Mouse (Mus musculus) limb, embryonic 13.5 days (tissue): Measurements from ENCODE around the gene Rps19bp1. TPM values are rescaled to one million over a fixed set of nuclear protein-coding genes. Genes with fewer than 3 reads are reported as not detected.
A peak's percentile ranks its signal among the peaks of the same experiment; 100 is the strongest.

Experiments
- ATAC-seq: fragments of 200-750 bp; cut with Nextera tagmentation; 2 replicates; pipeline ENCODE4 v1.8.0; 2017; ENCODE audit warnings: low read depth, moderate number of reproducible peaks, moderate TSS enrichment; ENCODE audit not compliant: low FRiP score
- H3K27ac ChIP-seq: fragments of 300-500 bp; sonication (generic); 2 replicates; pipeline ENCODE4 v1.5.1; 2015; ENCODE audit warnings: inconsistent platforms, mild to moderate bottlenecking, moderate library complexity
- H3K27me3 ChIP-seq: fragments of 300-500 bp; sonication (generic); 2 replicates; pipeline ENCODE4 v1.6.1; 2015; ENCODE audit warnings: mild to moderate bottlenecking, inconsistent platforms
- H3K36me3 ChIP-seq: fragments of 300-500 bp; sonication (generic); 2 replicates; pipeline ENCODE4 v1.6.1; 2015; ENCODE audit warnings: inconsistent platforms, mild to moderate bottlenecking, moderate library complexity
- H3K4me1 ChIP-seq: fragments of 300-500 bp; sonication (generic); 2 replicates; pipeline ENCODE4 v1.6.1; 2015; ENCODE audit warnings: inconsistent platforms
- H3K4me2 ChIP-seq: fragments of 300-500 bp; sonication (generic); replicated peaks from 2 replicates; pipeline ENCODE4 v1.6.1; 2015; ENCODE audit warnings: inconsistent platforms, mild to moderate bottlenecking, moderate library complexity
- H3K4me3 ChIP-seq: fragments of 300-500 bp; sonication (generic); 2 replicates; pipeline ENCODE4 v1.5.1; 2015; ENCODE audit warnings: moderate library complexity, mild to moderate bottlenecking, inconsistent platforms
- H3K9ac ChIP-seq: fragments of 300-500 bp; sonication (generic); 2 replicates; pipeline ENCODE4 v1.6.1; 2015; ENCODE audit warnings: mild to moderate bottlenecking, inconsistent platforms
- H3K9me3 ChIP-seq: fragments of 300-500 bp; sonication (generic); 2 replicates; pipeline ENCODE4 v1.6.1; 2016; ENCODE audit warnings: inconsistent platforms
- WGBS: fragments of 180-500 bp; shearing (Covaris S2); methylation state at CpG from one replicate; pipeline ENCODE4 v1.1.7; 2015; 5-methylcytosine and 5-hydroxymethylcytosine counted together
- polyA plus RNA-seq: library from polyadenylated mRNA; unstranded; fragments of >200 nt; fragmentation: Nextera tagmentation; extraction: Ambion mirVana; gene quantifications from 2 replicates; pipeline ENCODE4 v1.2.1, GENCODE M21; 2015

Gene Rps19bp1
- 58.9 and 59.3 TPM in 2 replicates for polyA plus RNA-seq

- no peaks in the 10 kb centered on the region for H3K27me3 ChIP-seq
- H3K27ac ChIP-seq, result peak within 1 kb of the TSS; percentile 44
- ATAC-seq, result peak; percentile 92
- WGBS, result 1% methylated on average over 64 of the region's 66 CpGs
- peaks cover 22% of the 10 kb centered on the region for H3K4me1 ChIP-seq
- peak within 1 kb of the TSS; percentile 89 for H3K4me3 ChIP-seq
- peak within 1 kb of the TSS; percentile 89 for H3K9ac ChIP-seq
- peaks cover 25% of the 10 kb centered on the region for H3K36me3 ChIP-seq
- H3K9me3 ChIP-seq, result no peaks in the 10 kb centered on the region
- H3K4me2 ChIP-seq, result peak within 1 kb of the TSS; percentile 92
These were observed at the start of gene Rps19bp1 for GRCm38 (mm10) chr15:80263610-80264575. Gene Rps19bp1, minus strand, starts transcription at chr15:80264315.

- Histone ChIP-seq H3K27me3 (no peaks in the 10 kb centered on the region), H3K27ac (no peak overlapping the region), H3K4me2 (no peak overlapping the region), H3K4me1 (no peaks in the 10 kb centered on the region), H3K9me3 (no peaks in the 10 kb centered on the region), H3K9ac (no peak overlapping the region), H3K36me3 (no peaks in the 10 kb centered on the region), H3K4me3 (no peak overlapping the region)
- WGBS, result 36% methylated on average over 8 of the region's 8 CpGs
- ATAC-seq, result no peak
These were observed 42.0 kb upstream of the Rps19bp1 start for GRCm38 (mm10) chr15:80306146-80306545.

DNA sequence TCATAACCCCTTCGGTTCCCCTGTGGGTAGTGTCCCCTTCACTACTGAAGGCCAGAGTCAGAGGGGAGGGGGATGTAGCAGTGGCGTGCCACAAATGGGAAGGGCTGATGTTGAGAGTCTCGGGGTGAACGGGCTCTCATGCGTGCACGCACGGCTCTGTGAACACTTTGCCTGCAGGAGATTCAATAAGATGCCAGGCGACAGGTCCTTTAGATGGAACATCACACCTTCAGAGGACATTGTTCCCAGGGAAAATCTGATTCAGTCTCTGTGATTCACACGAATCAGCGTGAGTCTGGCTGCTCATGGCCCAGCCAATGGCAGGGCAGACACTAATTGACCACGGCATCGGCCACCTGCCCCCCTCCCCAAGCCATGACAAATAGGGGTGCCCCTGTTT is 40.1 kb upstream of the Rps19bp1 start:
- no peak overlapping the region for H3K4me2 ChIP-seq
- whole genome bisulfite sequencing, result 87% methylated on average over 12 of the region's 12 CpGs
- H3K27me3 ChIP-seq, result no peaks in the 10 kb centered on the region
- no peak overlapping the region for H3K27ac ChIP-seq
- H3K4me1 ChIP-seq, result no peaks in the 10 kb centered on the region
- no peak overlapping the region for H3K9ac ChIP-seq
- ATAC-seq, result no peak
- no peaks in the 10 kb centered on the region for H3K9me3 ChIP-seq
- H3K36me3 ChIP-seq, result no peaks in the 10 kb centered on the region
- no peak overlapping the region for H3K4me3 ChIP-seq

- Histone ChIP-seq H3K36me3 (no peaks in the 10 kb centered on the region), H3K27me3 (no peaks in the 10 kb centered on the region), H3K9ac (no peak overlapping the region), H3K4me3 (no peak overlapping the region), H3K27ac (no peak overlapping the region), H3K4me1 (no peaks in the 10 kb centered on the region), H3K4me2 (no peak overlapping the region), H3K9me3 (no peaks in the 10 kb centered on the region)
- 67% methylated on average over 14 of the region's 14 CpGs for whole genome bisulfite sequencing
- ATAC-seq, result no peak
These were observed 39.7 kb upstream of the Rps19bp1 start for GRCm38 (mm10) chr15:80303779-80304178.

- Histone ChIP-seq H3K27ac (no peak overlapping the region), H3K27me3 (peaks cover 3% of the 10 kb centered on the region), H3K4me3 (no peak overlapping the region), H3K9ac (no peak overlapping the region), H3K9me3 (peaks cover 8% of the 10 kb centered on the region; the same call in 1 of the 2 replicates), H3K4me2 (no peak overlapping the region), H3K4me1 (no peaks in the 10 kb centered on the region), H3K36me3 (no peaks in the 10 kb centered on the region)
- 97% methylated on average over 1 of the region's 1 CpGs for WGBS
- no peak for ATAC-seq
These were observed 33.0 kb upstream of the Rps19bp1 start for GRCm38 (mm10) chr15:80297146-80297545.

- no peak for ATAC-seq
- no peak overlapping the region for H3K4me3 ChIP-seq
- peaks cover 11% of the 10 kb centered on the region for H3K4me1 ChIP-seq
- no peaks in the 10 kb centered on the region for H3K36me3 ChIP-seq
- no peak overlapping the region for H3K9ac ChIP-seq
- H3K27me3 ChIP-seq, result peaks cover 77% of the 10 kb centered on the region
- no peaks in the 10 kb centered on the region for H3K9me3 ChIP-seq
- no peak overlapping the region for H3K4me2 ChIP-seq
- WGBS, result 7% methylated on average over 10 of the region's 10 CpGs
- H3K27ac ChIP-seq, result no peak overlapping the region
These were observed 25.3 kb upstream of the Rps19bp1 start for GRCm38 (mm10) chr15:80289436-80289835.

DNA sequence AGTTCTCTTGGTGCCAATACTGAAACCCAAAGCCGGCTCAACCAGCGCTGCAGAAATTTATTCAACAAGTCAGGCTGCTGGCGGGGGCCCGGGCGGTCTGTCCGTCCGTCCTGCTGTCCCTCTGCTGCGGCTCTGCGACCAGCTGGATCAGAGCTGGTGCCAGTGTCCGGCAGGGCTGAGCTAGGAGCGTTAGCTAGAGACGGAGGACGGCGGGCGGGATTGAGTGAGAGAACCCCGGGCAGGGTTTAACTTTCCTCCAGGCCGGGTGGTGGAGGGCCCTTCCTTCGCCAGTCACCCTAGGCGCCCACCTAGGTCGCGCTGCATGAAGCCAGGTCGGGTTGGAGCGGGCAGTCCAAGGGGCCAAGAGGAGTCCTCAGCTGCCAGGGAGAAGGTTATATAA is 23.9 kb upstream of the Rps19bp1 start:
- WGBS, result under 1% methylated on average over 23 of the region's 23 CpGs
- Histone ChIP-seq H3K4me3 (peak overlapping the region; percentile 50), H3K4me1 (peaks cover 11% of the 10 kb centered on the region), H3K27me3 (peaks cover 91% of the 10 kb centered on the region), H3K9ac (peak overlapping the region; percentile 39; the same call in 1 of the 2 replicates), H3K4me2 (peak overlapping the region; percentile 90), H3K27ac (no peak overlapping the region), H3K36me3 (no peaks in the 10 kb centered on the region), H3K9me3 (no peaks in the 10 kb centered on the region)
- ATAC-seq, result no peak

DNA sequence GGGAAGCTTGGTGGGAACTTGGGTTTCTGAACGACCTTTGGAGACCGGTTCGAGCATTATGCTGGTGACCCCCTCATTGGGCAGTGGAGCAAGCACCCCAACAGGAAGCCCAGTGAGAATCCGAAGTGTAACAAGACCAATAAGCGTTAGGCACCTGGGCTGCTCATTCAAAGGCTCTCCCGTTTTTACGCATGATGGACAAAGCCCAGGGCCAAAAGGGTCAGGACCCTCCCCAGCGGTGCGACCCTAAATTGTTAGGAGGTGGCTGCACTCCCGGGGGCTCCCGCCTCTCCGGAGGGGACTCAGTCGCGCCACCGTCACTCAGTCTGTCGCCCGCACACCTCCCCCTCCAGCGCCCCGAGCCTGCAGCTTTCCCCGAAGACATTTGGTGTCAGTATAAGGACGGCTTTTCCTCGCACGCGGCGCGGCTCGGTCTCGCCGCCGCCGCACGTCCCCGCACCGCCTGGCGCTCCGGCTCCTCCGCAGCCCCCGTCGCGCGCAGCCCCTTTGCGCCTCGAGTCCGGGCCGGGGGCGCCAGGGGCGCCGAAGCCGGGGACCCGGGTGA is 22.8 kb upstream of the Rps19bp1 start, which contains the start of gene Cacna1i:
Cacna1i (plus strand) TSS at position 388 of the 565 bp plus-strand sequence.
- H3K27ac ChIP-seq, result no peak within 1 kb of the TSS
- peaks cover 100% of the 10 kb centered on the region for H3K27me3 ChIP-seq
- peak within 1 kb of the TSS; percentile 50 for H3K4me3 ChIP-seq
- 1% methylated on average over 50 of the region's 50 CpGs for WGBS
- ATAC-seq, result no peak
- peak within 1 kb of the TSS; percentile 90 for H3K4me2 ChIP-seq
- no peaks in the 10 kb centered on the region for H3K36me3 ChIP-seq
- H3K9me3 ChIP-seq, result no peaks in the 10 kb centered on the region
- peak within 1 kb of the TSS; percentile 51 for H3K9ac ChIP-seq
- H3K4me1 ChIP-seq, result peaks cover 11% of the 10 kb centered on the region

DNA sequence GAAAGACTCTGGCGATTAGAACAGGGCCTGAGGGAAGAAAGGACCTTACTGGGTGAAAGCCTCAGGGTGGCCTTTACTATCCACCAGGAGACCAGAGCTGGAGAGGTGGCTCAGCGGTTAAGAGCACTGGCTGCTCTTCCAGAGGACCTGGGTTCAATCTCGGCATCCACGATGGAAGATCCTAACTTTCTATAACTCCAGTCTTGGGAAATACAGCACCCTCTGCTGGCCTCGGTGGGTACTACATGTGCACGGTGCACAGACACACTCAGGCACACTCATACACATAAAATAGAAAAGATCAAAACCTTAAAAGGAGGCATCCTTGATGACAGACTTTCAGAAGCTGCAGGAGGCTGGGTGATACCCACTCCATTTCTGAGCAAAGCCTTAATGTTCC is 16.5 kb upstream of the Rps19bp1 start:
- Histone ChIP-seq H3K27ac (no peak overlapping the region), H3K36me3 (no peaks in the 10 kb centered on the region), H3K27me3 (peaks cover 53% of the 10 kb centered on the region), H3K4me1 (no peaks in the 10 kb centered on the region), H3K4me2 (no peak overlapping the region), H3K9me3 (0 out of 2 replicates have a peak, but pooled peaks cover 5% of the 10 kb centered on the region), H3K9ac (no peak overlapping the region), H3K4me3 (no peak overlapping the region)
- WGBS, result 21% methylated on average over 6 of the region's 6 CpGs
- ATAC-seq, result no peak

DNA sequence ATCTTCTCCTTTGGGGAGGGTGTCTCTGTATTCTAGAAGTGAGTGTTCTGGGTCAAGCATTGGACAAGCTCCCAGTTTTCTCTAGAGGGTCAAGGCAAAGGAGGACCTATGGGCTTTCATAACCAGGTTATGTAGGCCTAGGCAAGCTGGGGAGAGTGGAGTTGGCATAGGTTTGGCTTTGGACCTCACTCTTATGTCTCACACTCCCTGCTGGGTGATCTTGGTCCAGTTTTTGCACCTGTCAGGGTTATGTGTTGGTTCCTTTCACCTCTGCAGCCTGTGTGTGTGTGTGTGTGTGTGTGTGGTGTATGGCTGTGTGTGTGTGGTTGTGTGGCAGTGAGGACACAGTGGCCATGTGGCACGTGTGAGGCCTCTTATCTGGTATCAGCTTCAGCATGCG is 14.9 kb upstream of the Rps19bp1 start:
- Histone ChIP-seq H3K4me3 (no peak overlapping the region), H3K4me2 (no peak overlapping the region), H3K36me3 (no peaks in the 10 kb centered on the region), H3K9me3 (0 out of 2 replicates have a peak, but pooled peaks cover 5% of the 10 kb centered on the region), H3K4me1 (no peaks in the 10 kb centered on the region), H3K27ac (no peak overlapping the region), H3K27me3 (peaks cover 37% of the 10 kb centered on the region), H3K9ac (no peak overlapping the region)
- ATAC-seq, result no peak
- WGBS, result 90% methylated on average over 2 of the region's 2 CpGs

- no peak overlapping the region for H3K4me3 ChIP-seq
- no peak overlapping the region for H3K4me2 ChIP-seq
- no peaks in the 10 kb centered on the region for H3K36me3 ChIP-seq
- H3K9me3 ChIP-seq, result 0 out of 2 replicates have a peak, but pooled peaks cover 5% of the 10 kb centered on the region
- ATAC-seq, result no peak
- H3K9ac ChIP-seq, result no peak overlapping the region
- H3K27ac ChIP-seq, result no peak overlapping the region
- H3K27me3 ChIP-seq, result peaks cover 33% of the 10 kb centered on the region
- no peaks in the 10 kb centered on the region for H3K4me1 ChIP-seq
- WGBS, result 61% methylated on average over 5 of the region's 5 CpGs
These were observed 14.1 kb upstream of the Rps19bp1 start for GRCm38 (mm10) chr15:80278121-80278759.

DNA sequence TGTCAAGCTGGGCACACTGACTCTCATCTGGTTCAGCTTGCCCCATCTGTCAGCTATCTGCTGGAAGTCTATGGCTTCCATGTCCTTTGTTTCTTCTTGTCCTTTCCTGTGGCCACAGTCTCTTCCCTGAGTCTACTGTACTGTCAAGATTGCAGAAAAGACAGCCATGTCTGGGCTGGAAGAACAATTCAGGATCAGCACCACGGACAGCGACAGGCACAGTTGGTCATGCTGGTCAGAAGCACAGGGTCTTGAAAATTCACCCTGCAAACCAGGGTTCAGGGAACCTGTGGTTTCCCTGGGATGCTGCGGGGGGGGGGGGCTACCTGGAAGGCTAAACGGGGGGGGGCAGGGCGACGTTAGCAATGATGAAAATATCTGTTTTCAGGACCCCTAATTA is 13.5 kb upstream of the Rps19bp1 start:
- Histone ChIP-seq H3K36me3 (no peaks in the 10 kb centered on the region), H3K9me3 (0 out of 2 replicates have a peak, but pooled peaks cover 5% of the 10 kb centered on the region), H3K4me1 (no peaks in the 10 kb centered on the region), H3K4me3 (no peak overlapping the region), H3K4me2 (no peak overlapping the region), H3K9ac (no peak overlapping the region), H3K27ac (no peak overlapping the region), H3K27me3 (peaks cover 28% of the 10 kb centered on the region)
- ATAC-seq, result no peak
- 2% methylated on average over 6 of the region's 6 CpGs for WGBS
